Comparison of ENCODE assay signal across 7 mouse cellular contexts in the genomic region with DNA sequence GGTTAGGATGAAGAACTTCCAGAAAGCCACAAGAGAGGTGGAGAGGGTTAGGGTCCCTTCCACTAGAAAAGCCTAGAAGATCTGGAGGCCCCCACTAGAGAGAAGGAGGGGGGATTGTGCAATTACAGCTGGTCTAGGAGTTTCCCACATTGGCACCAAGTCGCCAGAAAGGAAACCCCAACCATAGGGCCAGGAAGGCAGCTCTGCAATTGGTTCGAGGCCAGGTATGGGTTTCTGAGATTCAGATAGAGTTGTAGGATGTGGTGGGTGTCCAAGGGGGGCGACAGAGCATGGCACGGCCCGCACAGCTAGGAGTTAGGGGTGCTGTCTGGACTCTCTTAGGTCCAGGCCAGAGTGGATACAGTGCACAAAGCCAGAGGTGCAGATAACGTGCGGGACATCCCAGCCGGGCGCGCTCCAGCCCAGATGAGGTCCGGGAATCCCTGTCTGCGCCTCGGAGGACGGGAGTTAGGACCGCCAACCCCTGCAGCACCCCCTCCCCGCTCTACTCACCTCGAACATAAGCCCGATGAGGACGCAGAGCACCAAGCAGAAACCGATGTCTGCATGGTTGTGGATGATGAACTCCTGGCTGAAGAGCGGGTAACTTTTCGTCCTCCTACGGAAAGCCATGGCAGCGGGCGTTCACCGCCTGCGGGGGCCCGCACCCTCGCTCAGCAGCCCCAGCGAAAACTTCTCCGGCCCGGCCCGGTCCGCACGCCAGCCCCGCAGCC. TPM values are rescaled to one million over a fixed set of nuclear protein-coding genes. Genes with fewer than 3 reads are reported as not detected.
A peak's percentile ranks its signal among the peaks of the same experiment; 100 is the strongest.
DNase-seq lines count a peak whose midpoint lies in the region; ATAC-seq lines count a peak whose summit lies in the region.

No protein-coding gene starts in this region.

- under 1% methylated on average over 35 of the region's 36 CpGs for WGBS in forebrain, embryonic 15.5 days
- under 1% methylated on average over 35 of the region's 36 CpGs for WGBS in limb, embryonic 11.5 days
- 1% methylated on average over 36 of the region's 36 CpGs for WGBS in midbrain, embryonic 14.5 days

- DNase-seq in lung, adult 18-20 months, result peak; percentile 24 to 33
- no peak for DNase-seq in lung, postnatal 25 days (ENCODE audit: low spot score)
- DNase-seq in adipocyte (ENCODE audit: low spot score), result peak; percentile 38
- DNase-seq in limb, embryonic 11.5 days (ENCODE audit: low spot score), result peak; percentile 58
- DNase-seq in midbrain, embryonic 14.5 days, result no peak
- no peak for DNase-seq in ovary, postnatal 36 days (ENCODE audit: low spot score)

- no peaks in the 10 kb centered on the region for H3K27me3 ChIP-seq in forebrain, embryonic 15.5 days
- H3K27me3 ChIP-seq in limb, embryonic 11.5 days (ENCODE audit: control insufficient read depth, insufficient read depth, low read length), result no peaks in the 10 kb centered on the region
- H3K27me3 ChIP-seq in midbrain, embryonic 14.5 days (ENCODE audit: control insufficient read depth, insufficient read depth, low read length), result no peaks in the 10 kb centered on the region

- no peak overlapping the region for H3K27ac ChIP-seq in forebrain, embryonic 15.5 days (replicated peaks)
- H3K27ac ChIP-seq in limb, embryonic 11.5 days (replicated peaks; ENCODE audit: low read depth, low read length), result no peak overlapping the region
- no peak overlapping the region for H3K27ac ChIP-seq in midbrain, embryonic 14.5 days (replicated peaks; ENCODE audit: low read depth, low read length)

- H3K4me1 ChIP-seq in forebrain, embryonic 15.5 days, result peaks cover 16% of the 10 kb centered on the region; the same call in 1 of the 2 replicates
- H3K4me1 ChIP-seq in limb, embryonic 11.5 days (ENCODE audit: control insufficient read depth, insufficient read depth, low read length), result peaks cover 15% of the 10 kb centered on the region; the same call in 1 of the 2 replicates
- peaks cover 12% of the 10 kb centered on the region for H3K4me1 ChIP-seq in midbrain, embryonic 14.5 days (ENCODE audit: control insufficient read depth, insufficient read depth, low read length)

- no peaks in the 10 kb centered on the region for H3K36me3 ChIP-seq in forebrain, embryonic 15.5 days
- H3K36me3 ChIP-seq in limb, embryonic 11.5 days (ENCODE audit: control insufficient read depth, insufficient read depth, low read length), result no peaks in the 10 kb centered on the region
- no peaks in the 10 kb centered on the region for H3K36me3 ChIP-seq in midbrain, embryonic 14.5 days (ENCODE audit: control insufficient read depth, insufficient read depth, low read length)

- H3K9me3 ChIP-seq in forebrain, embryonic 15.5 days, result no peaks in the 10 kb centered on the region
- no peaks in the 10 kb centered on the region for H3K9me3 ChIP-seq in limb, embryonic 11.5 days (ENCODE audit: control insufficient read depth, low read length)
- H3K9me3 ChIP-seq in midbrain, embryonic 14.5 days (ENCODE audit: control insufficient read depth, low read length), result no peaks in the 10 kb centered on the region

- peak overlapping the region; percentile 73 for H3K4me2 ChIP-seq in forebrain, embryonic 15.5 days (replicated peaks)
- peak overlapping the region; percentile 68 for H3K4me2 ChIP-seq in limb, embryonic 11.5 days (ENCODE audit: low read depth, severe bottlenecking)
- peak overlapping the region; percentile 64 for H3K4me2 ChIP-seq in midbrain, embryonic 14.5 days (ENCODE audit: low read length)

- peak overlapping the region; percentile 63 for H3K4me3 ChIP-seq in forebrain, embryonic 15.5 days
- peak overlapping the region; percentile 54 for H3K4me3 ChIP-seq in limb, embryonic 11.5 days (ENCODE audit: low read depth, low read length)
- H3K4me3 ChIP-seq in midbrain, embryonic 14.5 days (replicated peaks; ENCODE audit: low read depth, low read length), result peak overlapping the region; percentile 53

- ATAC-seq in forebrain, embryonic 15.5 days (replicated peaks), result peak; percentile 68; the same call in 1 of the 2 replicates
- peak; percentile 63 for ATAC-seq in limb, embryonic 11.5 days (ENCODE audit: insufficient number of reproducible peaks, low FRiP score, low TSS enrichment, low read depth)
- peak; percentile 0; the same call in 1 of the 2 replicates for ATAC-seq in midbrain, embryonic 14.5 days (ENCODE audit: low FRiP score, low TSS enrichment)

- H3K9ac ChIP-seq in forebrain, embryonic 15.5 days (replicated peaks), result peak overlapping the region; percentile 77
- H3K9ac ChIP-seq in limb, embryonic 11.5 days (ENCODE audit: low read length), result peak overlapping the region; percentile 55
- peak overlapping the region; percentile 65; the same call in 1 of the 2 replicates for H3K9ac ChIP-seq in midbrain, embryonic 14.5 days (replicated peaks; ENCODE audit: low read length)

RNA-seq across cellular contexts. Expression of a gene that starts 0.4 kb away (rescaled TPM):
- 1.8 and 2.0 TPM in 2 replicates for polyA plus RNA-seq in forebrain, embryonic 15.5 days (2015; fragmentation: Nextera tagmentation; extraction: Ambion mirVana)
- polyA plus RNA-seq in limb, embryonic 11.5 days (2014; fragmentation: Nextera tagmentation; extraction: Ambion mirVana), result 8.5 and 8.6 TPM in 2 replicates
- polyA plus RNA-seq in midbrain, embryonic 14.5 days (2014; fragmentation: Nextera tagmentation; extraction: Ambion mirVana), result 1.8 and 2.7 TPM in 2 replicates

Comparison
In these comparisons a context has a peak if more than half of its experiments do, and no peak if none do; other contexts are left out.
1. DNase-seq: peak in lung, adult 18-20 months (2 of 2), adipocyte (single experiment) and limb, embryonic 11.5 days (single experiment); none in lung, postnatal 25 days (single experiment), midbrain, embryonic 14.5 days (single experiment) and ovary, postnatal 36 days (single experiment).
2. ATAC-seq: peak in every context shown above with its lines; median percentile 68 in forebrain, embryonic 15.5 days; 63 in limb, embryonic 11.5 days; 0 in midbrain, embryonic 14.5 days.
3. Peak in every context shown above with its lines, with median percentiles within 50 percentile points of each other: H3K4me2 ChIP-seq, H3K4me3 ChIP-seq and H3K9ac ChIP-seq.